Mouse (Mus musculus) thymus, postnatal 0 days (tissue): ENCODE results near the gene Tcp11l2. TPM values are rescaled to one million over a fixed set of nuclear protein-coding genes. Genes with fewer than 3 reads are reported as not detected.
A peak's percentile ranks its signal among the peaks of the same experiment; 100 is the strongest.

ENCODE experiments used
- DNase-seq: peaks from one replicate; pipeline ENCODE4 v3.0.0-alpha.2; 2015; ENCODE audit warnings: low spot score
- polyA plus RNA-seq: library from polyadenylated mRNA; unstranded; fragments of >200 nt; fragmentation: Nextera tagmentation; extraction: Ambion mirVana; gene quantifications from 2 replicates; pipeline ENCODE4 v1.2.1, GENCODE M21; 2015

Gene Tcp11l2
- polyA plus RNA-seq, 1 experiment from 2014 or later = 41.8 TPM

- DNase-seq = no peak
These were observed 20.3 kb upstream of the Tcp11l2 start for GRCm38 (mm10) chr10:84556120-84556519.

- peak; percentile 15 for DNase-seq
These were observed 17.9 kb upstream of the Tcp11l2 start for GRCm38 (mm10) chr10:84558511-84558910.

- DNase-seq = no peak
These were observed 16.4 kb upstream of the Tcp11l2 start for GRCm38 (mm10) chr10:84559986-84560385.

GRCm38 (mm10) chr10:84562121-84562520 lies 14.3 kb upstream of the Tcp11l2 start:
- no peak for DNase-seq

- peak; percentile 43 for DNase-seq
These were observed 13.6 kb upstream of the Tcp11l2 start for GRCm38 (mm10) chr10:84562567-84563554.

- no peak for DNase-seq
These were observed 12.0 kb upstream of the Tcp11l2 start for GRCm38 (mm10) chr10:84564427-84564826.

GRCm38 (mm10) chr10:84571052-84571639 lies 5.3 kb upstream of the Tcp11l2 start:
- DNase-seq = no peak

- no peak for DNase-seq
These were observed 2.6 kb upstream of the Tcp11l2 start for GRCm38 (mm10) chr10:84573671-84574420.

GRCm38 (mm10) chr10:84576029-84576394 lies 414 bp upstream of the Tcp11l2 start:
- DNase-seq = no peak

- peak; percentile 73 for DNase-seq
These were observed 773 bp downstream of the Tcp11l2 start for GRCm38 (mm10) chr10:84577071-84577727.

GRCm38 (mm10) chr10:84578738-84579137 lies 2.3 kb downstream of the Tcp11l2 start:
- DNase-seq = no peak

GRCm38 (mm10) chr10:84579527-84579926 lies 3.1 kb downstream of the Tcp11l2 start:
- DNase-seq = no peak

GRCm38 (mm10) chr10:84581191-84581590 lies 4.8 kb downstream of the Tcp11l2 start:
- DNase-seq = no peak

GRCm38 (mm10) chr10:84582236-84582635 lies 5.8 kb downstream of the Tcp11l2 start:
- DNase-seq = no peak

GRCm38 (mm10) chr10:84584451-84585293 lies 8.2 kb downstream of the Tcp11l2 start:
- DNase-seq = no peak

- DNase-seq = no peak
These were observed 8.8 kb downstream of the Tcp11l2 start for GRCm38 (mm10) chr10:84585294-84585650.

- DNase-seq = no peak
These were observed 14.5 kb downstream of the Tcp11l2 start for GRCm38 (mm10) chr10:84590956-84591355.

- no peak for DNase-seq
These were observed 15.3 kb downstream of the Tcp11l2 start for GRCm38 (mm10) chr10:84591640-84592148.

- no peak for DNase-seq
These were observed 16.3 kb downstream of the Tcp11l2 start for GRCm38 (mm10) chr10:84592745-84593144.

GRCm38 (mm10) chr10:84597127-84597785 lies 20.8 kb downstream of the Tcp11l2 start:
- no peak for DNase-seq
